Mouse (Mus musculus) embryonic fibroblast, embryonic 13.5 days (primary cell): Measurements from ENCODE around the gene Imp4.

Source experiments
- CTCF ChIP-seq: IDR thresholded peaks from 2 replicates; pipeline ENCODE4 v1.5.1; 2011; ENCODE audit warnings: mild to moderate bottlenecking, control low read depth, low read length, moderate library complexity, borderline replicate concordance; ENCODE audit not compliant: insufficient read depth
- POLR2A ChIP-seq: IDR thresholded peaks from 2 replicates; pipeline ENCODE4 v1.6.1; 2011; ENCODE audit warnings: low read depth, mild to moderate bottlenecking, control low read depth, low read length, moderate library complexity

- TF ChIP-seq CTCF (no peak), POLR2A (no peak)
These were observed 42.4 kb downstream of the Imp4 start for GRCm38 (mm10) chr1:34481920-34482669.
